Mouse (Mus musculus) erythroid progenitor cell, adult 5-6 weeks (primary cell): ENCODE data around the gene Filip1l. TPM values are rescaled to one million over a fixed set of nuclear protein-coding genes. Genes with fewer than 3 reads are reported as not detected.

ENCODE experiments used
- ATAC-seq: replicated peaks from 2 replicates; pipeline ENCODE4 v1.8.0; 2016; ENCODE audit warnings: moderate number of reproducible peaks, mild to moderate bottlenecking, moderate TSS enrichment, inconsistent platforms; ENCODE audit not compliant: poor library complexity, low FRiP score, severe bottlenecking
- total RNA-seq, 2 experiments: library from RNA; stranded (forward) in 1 of 2; stranded (reverse) in 1 of 2; fragments of 150-400 nt in 1 of 2; fragments of 186-747, 209-891 nt in 1 of 2; gene quantifications; 2 replicates each; pipeline versions ENCODE4 v1.2.3 to v1.2.4; 2015 to 2017; ENCODE audit warnings: low replicate concordance in 2 of 2

The Filip1l gene
- total RNA-seq, 2 experiments from 2014 or later, result 6.1 to 13.4 TPM

DNA sequence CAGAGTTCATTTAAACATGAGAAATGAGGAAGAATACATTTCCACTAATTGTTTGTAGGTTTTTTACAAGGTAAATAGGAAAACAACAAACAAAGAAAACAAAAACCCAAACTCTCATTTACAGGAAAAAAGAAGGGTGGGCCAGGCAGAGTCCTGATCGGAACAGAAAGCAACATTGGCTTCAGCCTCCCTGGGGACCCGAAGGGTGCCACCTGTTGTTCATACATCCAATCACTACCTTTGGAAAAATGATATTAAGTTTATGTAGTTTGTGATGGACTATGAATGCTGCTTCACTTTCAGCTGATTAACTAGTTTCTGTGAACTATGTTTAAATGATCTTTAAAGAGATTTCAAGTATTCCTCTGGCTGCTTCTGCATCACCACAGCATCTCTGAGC lies 198.7 kb downstream of the Filip1l start:
- no peak for ATAC-seq

DNA sequence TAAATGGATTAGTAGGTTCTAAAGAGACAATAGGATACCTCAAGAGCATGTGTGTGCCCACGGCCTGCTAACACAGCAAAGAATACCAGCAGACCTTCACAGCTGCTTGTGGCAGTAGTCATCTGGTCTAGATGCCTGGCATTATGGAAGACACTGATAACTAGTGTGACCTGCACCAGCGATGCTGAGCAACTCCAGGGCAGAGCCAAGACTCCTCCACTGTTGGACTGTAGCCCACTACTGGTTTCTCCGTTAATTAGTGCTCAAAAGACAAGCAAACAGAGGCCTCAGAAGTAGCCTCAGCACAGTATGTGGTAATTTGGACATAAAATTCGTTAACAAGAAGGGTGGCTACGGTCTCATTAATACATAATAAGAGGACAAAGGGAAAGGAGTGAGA lies 199.8 kb downstream of the Filip1l start:
- no peak for ATAC-seq

DNA sequence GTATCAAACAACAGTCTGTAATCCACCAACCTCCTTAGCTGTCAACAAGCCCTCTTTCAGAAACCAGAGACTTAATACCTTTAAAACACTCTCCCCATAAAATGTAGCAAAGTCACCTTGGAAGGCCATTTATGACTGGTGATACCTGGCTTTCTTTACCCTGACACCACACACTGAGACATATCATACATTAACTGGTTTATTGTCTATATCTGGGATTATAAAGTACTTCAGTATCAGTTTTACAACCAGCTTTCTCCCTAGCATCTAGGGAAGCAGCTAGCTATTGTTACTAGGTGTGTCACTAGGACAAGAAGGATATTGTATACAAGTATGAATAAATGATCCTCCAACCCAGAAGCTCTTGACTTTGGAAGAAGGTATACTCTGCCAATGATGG lies 200.3 kb downstream of the Filip1l start:
- no peak for ATAC-seq

DNA sequence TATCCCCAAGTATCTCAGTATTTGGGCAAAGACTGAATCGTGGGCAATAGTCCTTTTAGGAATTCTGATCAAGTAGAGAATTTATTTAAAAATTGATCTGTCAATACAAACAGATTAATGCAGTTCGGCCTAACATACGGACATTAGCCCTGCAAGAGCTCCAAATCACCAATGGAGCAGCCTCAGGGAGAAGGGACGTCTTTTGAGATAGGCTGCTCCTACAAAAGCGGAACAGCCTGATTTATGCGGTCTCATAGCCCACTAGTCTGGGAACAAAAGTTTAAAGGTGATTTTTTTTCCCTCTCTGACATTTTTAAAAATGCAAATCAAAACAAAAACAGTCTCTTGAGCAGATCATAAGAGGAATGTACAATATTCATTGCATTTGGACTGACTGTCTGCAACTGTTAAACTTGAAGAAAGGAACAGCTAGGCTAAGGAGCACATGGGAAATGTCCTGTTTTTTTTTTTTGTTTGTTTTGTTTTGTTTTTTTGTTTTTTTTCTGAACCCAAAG lies 202.1 kb downstream of the Filip1l start:
- no peak for ATAC-seq

DNA sequence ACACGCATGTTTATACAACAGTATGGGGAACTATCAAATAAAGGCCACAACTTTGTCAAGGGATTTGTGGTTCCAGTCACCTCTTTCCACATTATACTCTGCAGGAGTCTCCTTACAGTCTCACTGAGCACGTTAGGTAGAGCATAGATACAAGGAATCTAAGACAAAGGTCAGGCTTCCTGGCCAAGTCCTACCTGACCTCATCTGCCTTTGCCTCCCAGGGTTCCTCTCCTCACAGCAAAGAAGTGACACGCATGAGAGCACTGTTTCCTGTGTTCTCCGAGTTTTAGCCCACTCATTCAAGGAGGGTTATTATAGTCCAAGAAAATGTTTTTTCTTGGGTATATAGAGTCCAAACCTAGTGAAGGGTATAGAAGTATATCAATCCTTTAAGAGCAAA lies 202.8 kb downstream of the Filip1l start:
- no peak for ATAC-seq

DNA sequence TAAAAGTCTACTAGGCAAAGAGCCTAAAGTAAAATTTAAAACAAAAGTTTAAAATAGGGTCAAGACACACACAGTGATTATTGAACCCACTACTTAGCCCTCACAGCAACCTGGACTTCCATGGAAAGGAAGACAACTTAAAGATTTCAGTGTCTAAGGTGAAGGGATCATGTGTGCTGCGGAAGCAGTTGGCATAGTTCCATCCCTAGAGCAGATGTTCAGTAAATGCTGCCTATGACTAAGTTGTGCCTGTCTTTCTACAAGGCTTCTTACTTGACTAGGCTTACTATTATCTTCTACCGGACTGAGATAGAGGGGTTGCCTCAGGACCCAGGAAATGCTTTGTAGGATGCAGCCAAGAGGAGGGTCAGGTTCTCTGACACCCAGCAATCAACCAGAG lies 203.4 kb downstream of the Filip1l start:
- no peak for ATAC-seq

DNA sequence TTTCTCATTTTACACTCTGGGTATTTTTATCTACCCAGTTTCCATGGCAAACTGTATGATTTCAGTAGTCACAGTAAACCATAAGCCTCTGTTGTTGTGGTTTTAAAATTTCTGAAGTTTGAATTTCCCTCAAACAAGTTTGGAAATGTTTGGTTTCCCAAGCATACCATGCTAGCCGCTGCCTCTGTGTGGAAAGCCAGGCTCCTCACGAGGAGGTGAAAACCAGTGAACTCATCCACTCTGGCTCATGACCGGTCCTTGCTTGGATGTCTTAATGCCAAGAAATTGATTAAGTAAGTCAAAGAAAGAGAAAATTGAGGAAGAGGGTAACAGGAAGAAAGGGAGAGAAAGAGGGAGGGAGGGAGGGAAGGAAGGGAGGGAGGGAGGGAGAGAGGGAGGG lies 205.4 kb downstream of the Filip1l start:
- ATAC-seq, result no peak

DNA sequence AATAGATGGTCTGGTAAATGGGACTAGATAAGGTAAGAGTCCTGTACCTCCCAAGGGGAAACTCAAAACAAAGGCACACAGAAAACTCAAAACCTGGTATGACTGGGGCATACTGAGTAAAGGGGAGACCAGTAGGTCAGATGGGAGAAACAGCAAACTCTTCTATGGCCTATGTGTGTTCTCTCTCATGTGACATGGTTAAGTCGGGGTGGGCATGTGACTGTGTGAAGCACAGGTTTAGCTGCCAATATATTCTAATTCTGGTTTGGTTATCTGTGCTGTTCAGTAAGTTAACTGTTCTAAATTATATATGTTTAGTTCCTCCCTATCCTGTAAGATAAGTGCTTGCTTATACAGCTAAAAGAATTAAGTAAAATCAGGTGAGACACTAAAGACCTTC lies 207.3 kb downstream of the Filip1l start:
- ATAC-seq, result no peak

DNA sequence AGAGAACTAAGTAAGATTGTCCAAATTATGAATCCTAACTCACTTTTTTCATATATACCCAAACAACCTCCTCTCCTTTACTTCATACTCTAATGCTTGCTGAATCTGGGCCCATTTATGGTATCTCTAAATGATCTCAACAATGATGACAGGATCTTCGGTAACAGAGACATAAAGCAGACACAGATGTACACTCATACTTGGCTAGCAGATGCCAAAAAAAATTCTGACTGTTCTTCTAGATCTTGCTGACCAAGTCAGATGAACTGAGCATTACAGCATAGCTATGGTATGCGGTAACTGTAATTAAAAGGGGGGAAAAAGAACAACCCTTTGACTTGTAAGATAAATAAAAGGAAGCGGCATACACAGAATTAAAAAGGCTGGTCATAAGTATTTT lies 210.6 kb downstream of the Filip1l start:
- no peak for ATAC-seq

DNA sequence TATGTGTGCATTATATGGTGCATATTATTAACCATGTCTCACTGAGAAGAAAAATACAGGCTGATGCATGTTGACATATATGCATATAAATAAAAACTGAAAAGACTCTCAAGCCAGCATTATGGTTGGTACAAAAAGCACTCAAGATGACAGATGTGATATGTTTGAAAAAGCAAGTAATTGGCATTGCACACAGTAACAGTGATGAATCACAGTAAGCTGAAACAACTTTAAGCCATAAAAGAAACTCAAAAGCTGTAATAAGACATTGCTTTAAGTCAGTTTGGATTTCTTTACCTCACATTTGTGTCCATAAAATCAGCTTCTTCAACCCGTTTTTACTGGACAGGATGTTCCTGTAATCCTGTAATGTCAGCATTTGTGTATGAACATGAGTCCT lies 211.9 kb downstream of the Filip1l start:
- ATAC-seq, result no peak

DNA sequence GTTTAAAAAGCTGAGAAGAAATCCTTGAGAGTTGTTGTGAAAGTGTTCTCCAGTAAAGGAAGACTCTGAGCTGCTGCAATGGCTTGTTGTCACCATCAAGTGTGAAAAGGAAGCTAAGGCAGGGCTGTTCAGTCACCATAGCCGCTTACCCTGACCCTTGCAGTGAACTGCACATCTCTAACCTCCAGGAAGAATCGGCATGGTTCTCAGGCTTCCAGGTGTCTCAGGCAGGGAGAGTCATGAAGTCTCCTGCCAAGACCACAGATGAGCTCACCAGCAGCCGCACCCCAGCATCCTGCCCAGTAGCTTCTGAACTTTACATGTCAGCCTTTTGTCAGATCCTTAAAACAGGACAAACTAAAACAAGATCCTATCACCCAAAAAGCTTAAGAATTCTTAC lies 213.3 kb downstream of the Filip1l start:
- ATAC-seq, result no peak

DNA sequence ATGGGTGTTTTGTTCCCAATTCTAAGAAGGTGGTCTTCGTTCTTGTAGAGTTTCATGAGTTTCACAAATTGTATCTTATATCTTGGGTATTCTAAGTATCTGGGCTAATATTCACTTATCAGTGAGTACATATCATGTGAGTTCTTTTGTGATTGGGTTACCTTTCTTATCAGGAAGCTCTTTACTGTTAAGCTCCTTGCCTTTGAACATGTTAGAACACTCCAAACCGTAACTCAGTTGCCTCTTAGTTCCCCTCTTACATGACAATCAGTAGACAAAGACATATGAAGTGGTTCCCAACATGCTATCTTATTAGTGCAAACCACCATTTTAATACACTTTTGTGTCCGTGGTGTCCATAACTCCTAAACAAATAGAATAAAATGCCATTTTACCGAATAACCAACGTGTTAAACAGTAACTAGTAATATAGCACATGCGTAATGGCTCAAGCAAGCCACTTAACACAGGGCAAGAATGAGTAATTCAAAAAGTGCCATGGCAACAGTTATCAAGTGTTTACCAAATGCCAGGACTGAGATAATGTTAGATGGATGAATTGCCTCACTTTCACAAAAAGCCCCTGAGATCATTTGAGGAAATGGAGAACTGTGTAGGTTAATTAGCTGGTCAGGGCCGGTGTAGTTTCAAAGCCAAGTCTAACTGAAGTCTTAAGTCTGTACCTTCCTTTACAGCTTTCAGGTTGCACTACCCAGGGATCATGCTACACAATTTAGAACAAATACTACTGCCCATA lies 215.9 kb downstream of the Filip1l start:
- no peak for ATAC-seq

DNA sequence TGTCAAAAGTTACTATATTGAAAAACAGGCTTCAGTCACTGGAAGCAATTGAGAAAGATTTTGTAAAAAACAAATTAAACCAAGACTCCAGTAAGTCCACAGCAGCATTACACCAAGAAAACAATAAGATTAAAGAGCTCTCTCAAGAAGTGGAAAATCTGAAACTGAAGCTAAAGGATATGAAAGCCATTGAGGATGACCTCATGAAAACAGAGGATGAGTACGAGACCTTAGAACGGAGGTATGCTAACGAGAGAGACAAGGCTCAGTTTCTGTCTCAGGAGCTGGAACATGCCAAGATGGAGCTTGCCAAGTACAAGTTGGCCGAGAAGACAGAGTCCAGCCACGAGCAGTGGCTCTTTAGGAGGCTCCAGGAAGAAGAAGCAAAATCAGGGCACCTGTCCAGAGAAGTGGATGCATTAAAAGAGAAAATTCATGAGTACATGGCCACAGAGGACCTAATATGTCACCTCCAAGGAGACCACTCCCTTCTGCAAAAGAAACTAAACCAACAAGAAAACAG lies 218.0 kb downstream of the Filip1l start:
- ATAC-seq, result no peak

DNA sequence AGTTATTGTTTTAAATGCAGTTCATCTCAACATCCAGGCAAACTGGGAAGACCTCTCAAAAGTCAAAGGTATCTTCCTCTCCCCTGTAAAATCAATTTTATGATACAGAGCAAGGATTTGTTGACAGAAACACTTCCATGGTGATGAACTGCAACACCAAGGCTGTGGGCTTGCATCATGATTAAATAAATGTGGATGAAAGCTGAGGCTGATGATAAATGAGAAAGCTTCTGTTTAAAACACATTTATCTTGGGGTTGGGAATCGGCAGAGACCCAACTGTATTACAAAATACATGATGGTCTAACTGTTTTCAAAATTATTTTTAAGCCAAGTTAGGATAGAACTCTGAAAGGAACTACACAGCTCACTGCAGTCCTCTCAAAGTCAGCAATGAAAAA lies 220.9 kb downstream of the Filip1l start:
- no peak for ATAC-seq

DNA sequence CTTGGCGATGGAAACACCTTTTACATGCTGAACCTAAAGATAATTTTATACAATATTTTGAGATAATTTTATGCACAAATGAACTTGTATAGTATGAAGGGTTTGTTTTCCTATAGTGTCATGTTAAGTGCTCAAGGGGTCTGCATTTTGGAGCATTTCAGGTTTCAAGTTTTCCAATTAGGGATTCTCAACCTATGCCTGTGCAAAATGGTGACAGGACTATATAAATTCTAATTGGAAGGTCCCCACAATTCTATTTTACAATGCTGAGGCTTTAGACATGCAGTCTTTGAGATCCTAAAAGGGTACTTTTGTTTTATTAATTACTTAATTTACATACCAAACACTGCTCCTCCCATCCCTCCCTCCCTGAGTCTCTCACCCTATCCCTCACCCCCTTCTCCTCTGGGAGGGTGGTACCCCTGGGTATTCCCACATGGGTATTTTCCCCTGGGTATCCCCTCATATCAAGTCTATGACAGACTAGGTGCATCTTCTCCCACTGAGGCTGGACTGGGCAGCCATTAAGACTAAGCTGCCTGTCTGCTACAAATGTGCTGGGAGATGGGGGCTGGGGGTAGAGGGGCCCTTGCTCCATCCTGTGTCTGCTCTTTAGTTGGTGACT lies 223.0 kb downstream of the Filip1l start:
- no peak for ATAC-seq

DNA sequence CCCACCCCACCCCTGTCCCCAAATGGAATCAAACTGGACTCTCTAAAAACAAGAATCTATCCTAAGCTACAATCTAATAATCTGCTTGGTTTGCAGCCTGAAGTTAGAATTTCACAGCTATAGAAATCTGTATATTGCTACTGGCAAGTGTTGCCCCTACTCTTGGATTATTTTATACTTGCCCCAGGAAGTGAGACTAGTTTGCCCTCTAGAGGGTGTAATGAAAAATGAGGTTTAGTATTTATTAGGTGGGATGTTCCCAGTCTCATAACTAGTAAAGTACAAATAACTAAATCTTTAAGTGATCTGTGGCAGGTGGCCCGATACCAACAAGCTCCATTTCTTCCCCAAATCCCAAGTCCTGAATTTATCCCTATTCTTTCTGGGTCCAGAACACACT lies 224.6 kb downstream of the Filip1l start:
- no peak for ATAC-seq

DNA sequence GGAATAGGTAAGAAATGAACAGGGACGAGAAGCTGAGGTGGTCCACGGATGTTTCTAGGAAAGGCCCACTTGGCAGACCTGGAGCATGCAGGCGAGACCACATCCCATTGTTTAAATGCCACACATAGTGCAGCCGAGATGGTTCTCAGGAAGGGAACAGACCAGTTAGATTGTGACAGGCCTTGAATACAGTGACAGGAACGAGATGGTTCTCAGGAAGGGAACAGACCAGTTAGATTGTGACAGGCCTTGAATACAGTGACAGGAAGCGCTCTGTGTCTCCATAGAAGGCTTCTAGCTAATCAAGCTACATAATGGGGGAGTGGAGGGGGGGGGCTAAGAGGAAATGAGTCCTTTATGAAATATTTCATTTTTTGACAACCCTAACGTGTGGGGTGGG lies 227.1 kb downstream of the Filip1l start:
- no peak for ATAC-seq

DNA sequence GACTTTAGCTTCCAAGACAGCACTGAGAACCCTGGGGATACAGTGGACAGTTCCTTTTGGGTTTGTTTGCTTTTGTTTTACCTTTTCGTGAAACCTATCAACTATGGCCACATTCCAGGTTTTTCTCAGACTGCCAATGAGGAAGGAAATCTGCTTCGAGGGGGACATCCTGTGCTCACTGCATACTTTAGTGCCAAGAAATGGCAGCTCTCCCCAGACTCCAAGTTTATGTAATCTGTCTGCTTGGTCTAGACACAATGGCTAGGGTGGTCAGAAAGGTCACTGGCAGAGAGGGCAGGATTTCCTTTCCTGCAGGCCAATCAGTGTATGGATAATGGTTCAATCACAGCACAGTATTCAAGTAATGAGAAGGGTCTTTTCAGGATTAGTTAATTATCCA lies 229.1 kb downstream of the Filip1l start:
- ATAC-seq, result no peak

DNA sequence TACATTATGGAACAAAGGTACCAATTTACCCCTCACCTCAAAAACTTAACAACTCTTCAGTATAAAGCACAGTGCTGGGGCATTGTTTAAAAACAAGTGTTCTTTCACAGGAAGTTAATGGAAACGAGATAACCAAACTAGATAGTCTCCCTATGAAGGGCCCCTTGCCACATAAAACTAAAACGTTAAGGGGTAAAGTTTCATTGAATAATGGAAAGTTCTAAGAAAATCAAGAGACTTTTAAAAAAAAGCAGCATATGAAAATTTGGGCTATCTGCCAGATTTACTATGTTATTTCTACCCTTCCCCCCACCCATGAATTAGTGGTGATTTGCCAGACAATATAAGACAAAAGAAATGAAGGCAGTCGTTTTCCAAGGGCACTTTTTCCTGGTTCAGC lies 232.3 kb downstream of the Filip1l start:
- ATAC-seq, result no peak

DNA sequence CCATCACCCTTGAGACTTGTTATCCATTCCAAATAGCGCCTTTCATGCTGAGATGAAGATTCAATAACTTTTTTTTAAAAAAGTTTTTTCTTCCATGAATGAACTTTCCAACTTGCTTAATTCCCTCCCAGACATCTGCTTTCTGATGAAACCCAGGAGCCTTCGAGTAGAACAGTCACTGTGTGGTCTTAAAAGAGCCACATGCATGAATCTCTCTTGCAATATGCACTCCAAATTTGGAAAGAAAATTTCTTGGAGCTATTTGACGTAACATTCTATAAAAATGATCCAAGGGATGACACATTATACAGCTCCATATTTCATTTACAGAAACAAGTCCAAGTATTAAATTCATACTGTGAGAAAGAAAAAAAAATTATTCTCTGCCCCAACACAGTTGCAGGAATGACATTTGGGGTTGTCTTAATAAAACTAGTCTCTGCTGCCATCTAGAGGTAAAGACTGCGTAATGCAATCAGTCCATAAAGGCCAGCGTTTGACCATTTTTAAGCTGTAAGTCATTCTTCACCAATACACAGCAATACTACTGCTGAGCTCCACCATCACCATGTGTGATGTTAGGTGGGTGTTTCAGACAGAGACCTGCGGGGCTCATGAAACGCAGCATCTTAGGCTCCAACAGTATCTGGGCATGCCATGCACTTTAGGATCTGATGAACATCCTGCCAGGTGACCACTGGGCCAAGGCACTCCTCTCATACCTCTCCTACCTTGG lies 240.7 kb downstream of the Filip1l start:
- ATAC-seq, result no peak
